Mouse (Mus musculus) liver (tissue): ENCODE data around the gene Tectb.
"Not testable (repeated sequence)": the region's sequence is repeated elsewhere in the genome, so short reads cannot be mapped to it uniquely, and the experiment has no call there.

Experiments
- DNase-seq: peaks from one replicate; pipeline ENCODE4 v3.0.0-alpha.2; 2020; ENCODE audit warnings: mixed read lengths

Gene Tectb

GRCm38 (mm10) chr19:55180433-55180832, at the start of gene Tectb:
TSS of gene Tectb (plus strand) at chr19:55180733.
- DNase-seq = no peak

DNA sequence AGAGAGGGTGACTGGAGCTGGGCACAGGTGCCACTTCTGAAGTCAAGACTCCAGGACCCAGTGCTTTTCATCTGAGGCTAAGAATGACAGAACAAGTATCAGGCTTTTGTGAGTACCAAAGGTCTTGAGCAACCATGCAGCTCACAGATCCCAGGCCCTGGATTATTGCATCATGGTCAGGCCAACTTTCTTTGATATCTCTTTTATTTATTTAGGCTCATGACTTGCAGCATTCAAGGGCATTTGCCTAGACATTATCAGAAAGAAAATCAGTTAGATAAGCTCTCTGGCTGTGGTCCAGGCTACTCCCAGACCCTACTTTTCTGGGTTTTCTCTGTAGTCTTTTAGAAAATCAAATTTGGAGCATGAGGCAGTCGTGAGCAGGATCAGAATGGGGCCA, 48.8 kb upstream of the Tectb start:
- no peak for DNase-seq

DNA sequence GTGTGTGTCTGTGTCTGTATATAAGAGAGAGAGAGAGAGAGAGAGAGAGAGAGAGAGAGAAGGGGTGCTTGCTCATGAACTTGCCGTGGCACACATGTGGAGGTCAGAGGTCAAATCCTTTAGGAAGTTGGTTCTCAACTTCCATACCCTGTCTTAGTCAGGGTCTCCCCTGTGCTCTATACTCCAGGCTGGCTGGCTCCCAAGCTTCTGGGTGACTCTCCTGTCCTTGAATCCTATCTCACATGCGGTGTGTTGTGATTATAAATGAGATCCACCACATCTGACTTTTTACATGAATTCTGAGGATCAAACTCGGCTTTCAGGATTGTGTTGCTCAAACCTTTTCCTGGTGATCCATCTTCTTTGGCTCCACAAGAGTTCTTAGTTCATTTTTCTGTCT, 48.1 kb upstream of the Tectb start:
- DNase-seq = no peak

GRCm38 (mm10) chr19:55134521-55134920, 46.0 kb upstream of the Tectb start:
- no peak for DNase-seq

DNA sequence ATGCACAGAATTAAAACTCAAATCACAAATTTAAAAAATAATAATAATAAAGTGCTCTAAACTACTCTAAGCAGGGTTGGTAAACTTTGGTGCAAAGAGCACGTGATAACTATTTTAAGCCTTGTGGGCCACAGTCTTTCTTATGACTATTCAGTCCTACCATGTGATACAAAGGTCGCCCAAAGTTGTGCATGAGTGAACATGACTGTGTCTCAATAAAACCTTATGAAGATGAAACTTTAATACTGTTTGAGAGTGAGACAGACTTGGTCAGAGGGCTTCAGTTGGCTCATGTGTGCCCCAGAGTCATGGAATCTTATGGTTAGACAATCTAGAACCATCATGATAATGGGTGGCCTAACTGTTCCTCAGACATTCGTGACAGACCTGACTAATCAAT, 44.6 kb upstream of the Tectb start:
- no peak for DNase-seq

DNA sequence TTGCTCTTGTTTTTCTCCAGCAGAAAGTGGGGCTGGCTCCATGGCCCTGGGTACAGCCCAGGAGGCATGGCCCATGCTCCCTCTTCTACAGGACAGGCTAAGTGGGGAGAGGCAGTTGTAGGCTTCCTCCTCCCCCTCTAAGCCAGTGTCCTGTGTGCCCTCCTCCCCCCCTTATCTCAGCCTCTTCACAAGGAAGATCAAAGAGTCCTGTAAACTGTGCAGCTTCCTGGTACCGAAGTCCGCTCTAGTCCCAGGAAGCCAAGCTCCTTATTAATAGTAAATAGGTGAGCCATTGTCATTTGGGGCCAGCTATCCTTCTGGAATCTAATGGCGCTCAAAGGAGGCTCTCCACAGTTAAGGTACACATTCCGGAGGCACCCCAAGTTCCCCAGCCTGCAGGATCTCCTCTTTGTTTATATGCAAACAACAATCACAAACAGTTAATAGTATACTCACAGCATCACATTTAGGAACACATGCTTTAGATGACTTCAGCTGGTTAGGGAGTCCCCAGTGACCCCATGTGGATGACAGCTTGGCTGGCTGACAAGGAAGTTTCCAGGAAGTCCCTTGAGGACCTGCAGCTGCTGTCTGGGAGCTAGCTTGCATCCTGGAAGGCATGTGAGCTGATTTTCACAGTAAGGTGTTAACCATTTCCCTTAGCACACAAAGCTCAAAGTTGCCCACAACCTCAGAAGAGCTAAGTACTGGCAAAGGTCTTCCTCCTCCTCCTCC, 43.7 kb upstream of the Tectb start:
- DNase-seq = no peak

- DNase-seq = no peak
Measured at GRCm38 (mm10) chr19:55137884-55138283, 42.6 kb upstream of the Tectb start.

DNA sequence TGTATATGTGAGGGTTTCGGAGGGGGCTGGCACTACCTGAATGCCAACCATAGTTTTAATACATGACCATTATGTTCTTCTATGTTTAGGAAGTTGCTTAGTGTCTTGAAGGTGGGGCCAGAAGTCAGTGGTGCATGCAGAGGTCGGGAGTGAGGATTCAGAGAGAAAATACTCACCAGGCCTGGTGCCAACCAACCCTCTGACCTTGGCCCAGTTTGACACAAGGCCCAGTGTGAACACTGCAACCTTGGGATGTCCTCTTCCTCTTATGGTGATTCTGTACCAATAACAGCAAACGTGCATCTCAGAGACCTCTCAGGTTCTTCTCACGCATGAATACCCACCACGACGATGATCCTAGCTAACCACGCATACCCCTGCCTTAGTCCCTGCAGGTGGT, 42.0 kb upstream of the Tectb start:
- no peak for DNase-seq

DNA sequence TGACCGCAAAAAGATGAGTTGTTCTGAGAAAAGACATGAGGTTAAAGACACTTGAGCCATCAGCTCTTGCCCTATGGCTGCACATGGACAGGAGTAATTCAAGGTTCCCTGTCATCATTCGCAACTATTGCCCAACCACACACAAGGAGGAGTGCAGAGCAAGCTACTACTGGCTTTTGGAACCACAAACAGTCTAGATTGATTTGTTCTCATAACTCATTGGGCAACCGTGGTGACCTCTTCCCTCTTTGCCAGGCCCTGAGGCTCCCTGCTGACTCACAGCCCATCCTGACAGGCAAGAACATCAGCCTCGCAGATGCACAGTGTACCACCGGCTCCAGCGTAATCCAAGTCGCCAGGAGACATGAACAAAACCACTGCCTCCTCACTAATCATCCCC, 41.2 kb upstream of the Tectb start:
- peak; percentile 14 for DNase-seq

DNA sequence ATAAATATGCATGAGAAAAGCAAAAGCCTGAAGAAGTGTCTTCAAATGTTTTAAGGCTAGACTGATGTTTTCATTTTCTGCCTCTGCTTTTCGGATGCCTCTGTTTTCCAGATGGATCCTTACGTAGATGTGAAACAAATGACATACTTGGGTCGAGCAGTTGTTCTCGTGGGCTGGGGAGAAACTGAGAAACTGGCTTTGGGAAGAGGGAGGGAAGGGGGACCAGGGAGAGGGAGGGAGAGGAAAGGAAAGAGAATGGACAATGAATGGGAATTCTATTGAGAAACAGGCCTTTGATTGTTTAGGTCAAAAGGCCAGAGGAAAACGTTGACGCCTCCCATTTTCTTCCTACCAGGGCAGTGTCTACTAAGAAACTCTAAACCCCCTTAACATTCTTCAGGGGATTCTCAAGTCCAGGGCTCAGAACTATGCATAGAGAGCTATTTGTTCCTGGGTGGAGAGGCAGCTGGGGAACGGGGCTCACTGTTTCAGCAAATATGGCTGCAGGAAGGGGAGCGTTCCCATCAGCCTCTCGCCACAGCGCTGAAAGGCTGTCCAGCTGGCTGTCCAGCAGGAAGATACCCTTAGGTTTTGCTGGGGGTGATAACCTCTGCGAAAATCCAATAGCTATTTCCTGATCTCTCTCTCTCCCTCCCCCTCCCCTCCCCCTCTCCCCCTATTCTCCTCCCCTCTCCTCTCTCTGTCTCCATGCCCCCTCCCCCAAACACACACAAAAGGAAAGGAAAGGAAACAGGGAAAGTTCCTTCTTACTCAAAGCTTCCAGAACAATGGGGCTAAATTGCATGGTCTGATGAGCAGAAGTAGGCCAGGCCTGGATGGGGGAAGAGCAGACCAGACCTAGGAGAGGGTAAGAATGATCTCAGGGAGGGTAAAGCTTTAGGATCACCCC, 36.9 kb upstream of the Tectb start:
- DNase-seq = no peak

GRCm38 (mm10) chr19:55144691-55145090, 35.8 kb upstream of the Tectb start:
- DNase-seq = no peak

DNA sequence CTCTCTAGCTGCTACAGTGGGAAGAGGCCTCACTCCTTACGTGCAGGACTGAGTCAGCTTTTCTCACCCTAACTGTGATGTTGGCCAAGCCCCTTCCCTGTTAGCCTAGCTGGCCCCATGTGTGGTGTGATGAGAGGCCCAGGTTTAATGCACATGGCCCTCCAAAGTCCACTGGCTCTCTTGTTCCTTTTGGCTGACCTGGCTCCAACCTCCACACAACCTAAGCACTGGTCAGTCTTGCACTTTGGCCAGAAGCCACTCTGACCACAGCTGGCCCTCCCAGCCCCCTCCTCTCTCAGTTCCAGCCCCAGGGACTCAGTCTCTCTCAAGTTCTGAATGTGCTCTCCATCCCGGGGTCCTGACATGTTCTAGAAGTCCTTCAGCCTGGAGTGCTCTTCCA, 35.4 kb upstream of the Tectb start:
- DNase-seq = no peak

DNA sequence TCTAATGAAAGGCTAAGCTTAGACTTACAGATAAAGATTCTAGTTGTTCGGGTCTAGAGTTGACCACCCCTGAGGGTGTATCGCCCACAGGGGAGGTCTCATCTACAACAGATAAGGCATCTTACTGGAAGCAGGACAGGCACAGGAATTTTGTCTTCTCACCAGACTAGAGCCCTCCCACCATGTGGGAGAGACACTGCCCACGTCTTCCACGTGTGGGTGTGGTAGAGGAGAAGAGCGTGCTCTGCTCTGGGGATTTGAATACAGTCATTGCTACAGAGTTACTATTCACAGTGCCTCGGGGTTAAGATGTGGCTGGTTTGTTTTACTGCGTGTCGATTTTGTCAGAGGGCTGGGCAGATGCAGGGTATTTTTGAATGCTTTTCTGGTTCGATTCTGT, 33.0 kb upstream of the Tectb start:
- DNase-seq = no peak

DNA sequence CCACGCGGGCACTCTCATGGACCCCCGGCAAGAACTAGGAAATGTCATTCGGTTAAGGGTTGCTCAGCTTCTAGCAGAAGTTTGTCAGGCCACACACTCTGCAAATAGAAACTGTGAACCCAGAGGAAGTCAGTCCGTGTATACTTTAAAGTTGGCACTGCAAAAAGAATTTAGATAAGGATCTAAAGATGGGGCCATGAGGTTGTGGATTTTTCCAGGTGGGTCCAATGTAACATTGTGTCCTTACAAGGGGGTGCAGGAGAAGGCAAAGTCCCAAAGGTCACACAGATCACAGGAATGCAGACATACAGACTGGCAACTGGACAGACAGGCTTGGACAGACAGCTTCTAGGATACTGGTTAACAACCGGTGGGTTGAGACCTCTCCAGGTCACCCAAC, 32.4 kb upstream of the Tectb start:
- no peak for DNase-seq

- no peak for DNase-seq
Measured at GRCm38 (mm10) chr19:55149646-55150045, 30.9 kb upstream of the Tectb start.

DNA sequence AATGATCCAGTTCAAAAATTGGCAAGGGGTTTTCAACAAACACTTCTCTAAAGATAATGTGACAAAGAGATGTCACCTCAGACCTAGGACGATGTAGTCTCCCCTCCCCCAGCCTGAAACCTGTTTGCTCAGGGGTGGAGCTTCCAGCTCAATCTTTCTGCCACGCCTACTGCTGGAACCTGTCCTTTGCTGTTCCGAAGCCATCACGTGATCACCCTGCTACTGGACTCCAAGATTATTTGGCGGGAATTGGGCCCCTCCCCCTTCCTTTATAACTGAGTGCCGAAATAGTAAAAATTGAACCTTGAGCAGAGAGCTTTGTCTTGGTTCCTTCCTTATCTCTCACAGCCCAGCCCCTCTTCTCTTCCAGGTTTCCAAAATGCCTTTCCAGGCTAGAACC, 28.3 kb upstream of the Tectb start:
- not testable (repeated sequence) for DNase-seq

DNA sequence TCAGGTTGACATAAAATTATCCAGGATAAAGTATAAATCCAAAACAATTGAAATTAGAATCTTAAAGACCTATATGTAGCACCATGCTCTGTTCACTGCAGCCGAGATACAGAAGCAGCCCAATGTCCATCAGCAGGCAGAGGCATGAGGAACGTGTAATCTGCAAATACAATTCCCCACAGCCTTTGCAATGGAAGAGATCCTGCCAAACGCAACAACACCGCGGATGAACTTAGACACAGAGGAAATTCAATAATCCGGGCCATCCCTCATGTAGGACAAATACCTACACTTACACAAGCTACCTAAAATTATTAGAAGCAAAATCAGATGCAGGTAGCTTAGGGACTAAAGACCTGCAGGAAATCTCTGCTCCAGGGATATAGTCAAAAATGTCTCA, 27.6 kb upstream of the Tectb start:
- DNase-seq = no peak

- DNase-seq = no peak
Measured at GRCm38 (mm10) chr19:55157029-55157428, 23.5 kb upstream of the Tectb start.

DNA sequence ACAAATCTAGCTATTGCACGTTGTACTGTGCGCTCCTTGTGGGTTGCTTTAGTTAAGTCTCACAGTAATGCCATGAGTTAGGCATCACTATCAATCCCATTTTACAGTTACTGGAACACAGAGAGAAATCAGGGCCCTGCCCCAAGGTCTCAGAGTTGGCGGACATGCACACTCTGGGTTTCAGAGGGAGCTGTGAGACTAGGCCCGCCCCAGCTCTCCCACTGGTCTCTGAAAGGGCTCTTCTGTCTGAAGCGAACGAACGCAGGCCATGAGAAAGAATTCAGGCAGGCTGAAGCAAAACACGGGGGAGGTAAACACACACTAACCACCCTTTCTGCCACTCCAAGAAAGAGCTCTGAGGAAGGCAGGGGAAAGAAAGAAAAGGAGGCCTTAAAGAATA, 21.9 kb upstream of the Tectb start:
- DNase-seq = no peak

DNA sequence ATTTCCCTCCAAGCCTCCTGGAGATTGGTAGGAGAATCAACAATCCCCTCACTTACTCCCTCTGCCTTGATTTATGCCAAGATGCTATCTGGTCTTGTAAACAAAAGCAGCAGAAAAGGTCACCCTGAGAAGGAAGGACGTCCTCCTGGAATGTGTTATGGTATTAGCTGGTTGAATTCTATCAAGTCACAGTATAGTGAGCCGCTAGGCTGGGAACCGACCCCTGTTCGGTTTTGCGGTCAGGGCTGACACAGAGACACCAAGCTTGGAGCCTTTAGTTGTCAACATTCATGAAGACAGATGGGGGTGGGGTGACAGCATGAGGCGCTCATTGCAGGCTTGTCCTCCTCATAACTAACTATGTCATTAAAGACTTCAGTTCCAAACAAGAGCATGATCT, 20.7 kb upstream of the Tectb start:
- no peak for DNase-seq

DNA sequence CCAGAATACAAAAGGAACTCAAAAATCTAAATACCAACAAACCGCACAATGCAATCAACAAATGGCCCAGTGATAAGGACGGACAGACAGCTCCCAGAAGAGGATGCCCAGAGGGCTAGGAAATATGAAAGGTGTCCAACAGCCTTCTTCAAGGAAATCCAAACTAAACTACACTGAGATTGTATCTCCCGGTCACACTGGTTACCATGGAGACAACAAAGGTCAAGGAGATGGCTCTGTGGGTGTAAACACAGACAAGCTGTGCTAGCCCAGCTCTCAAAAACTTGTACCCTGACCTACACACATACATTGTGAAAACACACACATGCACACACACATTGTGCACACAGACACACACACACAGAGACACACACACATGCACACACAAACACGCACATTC, 18.3 kb upstream of the Tectb start:
- DNase-seq = no peak

GRCm38 (mm10) chr19:55164162-55164561, 16.4 kb upstream of the Tectb start:
- DNase-seq = no peak

- DNase-seq = no peak
Measured at GRCm38 (mm10) chr19:55165183-55165865, 15.2 kb upstream of the Tectb start.

- DNase-seq = no peak
Measured at GRCm38 (mm10) chr19:55165954-55166353, 14.6 kb upstream of the Tectb start.
